Mouse (Mus musculus) B cell, adult 2 months (primary cell): ENCODE results near the gene Foxn3.

Experiments
- DNase-seq, 2 experiments: peaks; one replicate each; pipeline ENCODE4 v3.0.0; 2022

Gene Foxn3

DNA sequence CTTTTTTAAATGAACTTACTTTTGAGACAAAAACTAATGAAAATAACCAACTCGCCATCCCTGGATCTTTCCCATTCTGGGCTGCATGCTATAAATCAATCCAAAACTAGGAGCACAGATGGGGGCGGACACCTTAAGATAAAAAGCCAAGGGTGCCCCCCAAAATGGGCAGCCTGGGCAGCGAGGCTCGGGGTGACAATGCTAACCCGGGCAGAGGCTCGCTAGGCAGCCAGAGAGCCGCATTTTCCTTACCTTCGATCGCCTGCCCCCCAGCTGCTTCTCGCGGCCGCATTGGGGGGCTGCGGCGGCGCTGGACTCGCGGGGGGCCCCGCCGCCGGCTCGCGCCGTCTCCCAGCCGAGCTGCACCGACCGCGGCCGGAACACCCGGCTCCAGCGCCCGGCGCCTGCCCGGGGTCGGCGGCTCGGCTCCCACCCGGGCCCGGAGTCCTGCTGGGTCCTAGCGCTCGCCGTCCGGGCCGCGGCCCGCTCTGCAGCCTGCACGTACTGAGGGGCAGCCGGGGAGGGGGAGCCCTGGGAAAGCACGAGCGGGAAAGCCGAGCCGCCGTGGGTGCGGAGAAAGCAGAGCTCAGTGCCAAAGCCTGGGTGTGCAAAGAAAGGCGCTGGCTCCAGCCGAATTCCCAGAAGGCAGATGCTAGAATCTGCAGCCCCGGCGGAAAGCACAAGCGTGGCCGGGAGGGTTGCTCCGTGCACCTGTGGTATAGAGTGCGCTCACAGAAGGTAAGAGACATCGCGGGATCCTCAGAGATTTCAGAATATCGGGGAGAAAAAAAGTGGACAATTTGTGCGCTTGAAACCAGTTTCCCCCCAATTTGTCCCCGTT is at the start of gene Foxn3:
Foxn3 (minus strand) TSS at position 364 of the 841 bp plus-strand sequence.
- peak; percentile 76 to 81 for DNase-seq

DNA sequence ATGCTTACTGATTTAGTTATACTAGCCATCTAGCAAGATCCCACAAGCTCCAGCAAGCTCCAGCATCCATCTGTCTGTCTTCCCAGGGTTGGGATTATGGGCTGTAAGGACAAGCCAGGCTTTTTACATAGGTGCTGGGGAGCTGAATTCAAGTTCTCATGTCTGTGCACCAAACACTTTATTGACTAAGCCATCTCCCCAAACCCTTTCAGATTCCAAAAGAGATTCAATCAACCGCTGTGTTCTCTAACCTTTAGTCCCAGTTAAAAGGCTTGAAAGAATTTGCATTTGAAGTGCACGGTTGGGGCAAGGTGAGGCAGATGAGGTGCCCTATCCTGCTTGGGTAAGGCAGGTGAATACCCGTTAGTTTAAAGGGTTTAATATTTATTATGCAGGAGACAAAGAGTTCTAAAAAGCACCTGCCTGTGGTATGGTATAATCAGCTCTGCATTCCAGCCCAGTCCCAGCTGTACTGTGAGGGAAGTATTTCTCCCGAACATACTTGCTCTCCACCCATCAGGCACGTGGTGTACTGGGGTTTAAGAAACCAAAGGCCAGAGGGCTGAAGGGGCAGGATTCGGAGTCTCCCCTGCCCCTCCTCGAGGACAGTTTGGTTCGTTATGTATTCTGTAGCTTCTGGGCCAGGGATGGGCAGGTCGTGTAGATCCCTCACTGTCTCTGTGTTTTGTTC is 48.9 kb upstream of the Foxn3 start:
- DNase-seq = no peak

DNA sequence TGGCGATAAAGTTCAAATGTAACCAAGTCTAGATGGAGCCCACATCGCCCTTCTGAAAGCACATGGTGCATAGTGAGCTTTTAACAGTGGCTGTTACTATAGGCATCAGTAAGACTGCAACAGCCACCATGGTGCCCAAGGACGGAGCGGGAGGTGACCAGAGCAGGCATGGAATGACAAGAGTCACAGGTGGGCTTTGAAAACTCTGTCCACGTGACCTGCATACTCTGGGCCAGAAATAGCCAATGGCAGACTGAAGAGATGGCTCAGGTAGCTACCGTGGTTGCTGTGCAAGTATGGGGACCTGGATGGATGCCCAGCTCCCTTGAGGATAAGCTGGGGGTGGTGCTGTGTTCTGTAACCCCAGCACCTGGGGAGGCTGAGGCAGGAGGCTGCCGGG is 47.5 kb upstream of the Foxn3 start:
- peak; percentile 35 to 40 for DNase-seq

DNA sequence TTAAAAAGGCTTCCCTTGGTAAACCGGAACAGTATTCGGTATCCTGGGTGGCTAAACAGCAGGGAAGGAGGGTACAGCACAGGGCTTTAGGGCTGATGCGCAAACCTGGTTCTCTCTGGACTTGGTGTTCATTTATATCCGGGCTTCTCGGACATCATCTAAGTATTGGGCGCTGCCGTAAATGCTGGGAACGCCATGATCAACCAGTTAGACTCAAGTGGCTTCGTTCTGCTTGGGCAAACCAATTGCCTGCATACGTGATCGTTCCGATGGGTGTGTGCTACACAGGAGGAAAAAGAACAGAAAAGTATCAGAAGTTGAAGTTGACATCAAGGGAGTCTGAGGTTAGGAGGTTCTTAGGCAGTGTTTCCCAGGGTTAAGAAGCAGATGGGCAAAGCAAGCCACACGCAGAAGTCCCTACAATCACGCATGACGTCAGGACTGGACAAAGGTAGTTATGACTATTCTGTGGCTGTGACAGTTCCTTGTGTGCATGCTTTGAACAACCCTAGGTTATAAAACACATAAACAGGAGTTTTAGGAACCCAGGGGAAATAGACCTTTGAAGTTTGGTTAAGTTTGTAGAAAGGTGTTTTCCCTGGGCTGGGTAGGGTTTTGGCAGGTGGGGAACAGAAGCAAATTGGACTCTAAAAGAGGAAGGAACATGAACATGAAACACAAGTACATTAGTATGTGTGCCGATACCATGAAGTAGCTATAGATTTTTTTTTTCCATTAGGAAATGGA is 46.9 kb upstream of the Foxn3 start:
- DNase-seq = peak; percentile 58 to 70

DNA sequence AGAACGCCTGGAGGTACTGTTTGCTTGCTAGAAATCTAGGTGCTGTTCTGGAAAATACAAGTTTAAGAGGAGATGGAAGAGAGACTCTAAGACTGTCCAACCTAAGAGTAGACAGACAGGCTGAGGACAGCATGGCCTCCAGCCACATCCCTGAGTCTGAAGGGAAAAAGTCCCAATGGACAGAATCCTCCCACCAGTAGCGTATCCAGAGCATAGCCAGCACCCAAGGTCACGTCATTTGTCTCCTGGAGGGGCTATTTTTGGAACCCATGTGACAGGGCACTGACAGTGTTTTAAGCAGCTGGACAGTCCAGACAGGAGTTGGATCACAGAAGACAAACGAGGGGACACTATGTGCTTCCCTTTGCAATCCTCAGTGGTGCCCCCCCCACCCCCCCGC is 46.3 kb upstream of the Foxn3 start:
- DNase-seq = no peak

DNA sequence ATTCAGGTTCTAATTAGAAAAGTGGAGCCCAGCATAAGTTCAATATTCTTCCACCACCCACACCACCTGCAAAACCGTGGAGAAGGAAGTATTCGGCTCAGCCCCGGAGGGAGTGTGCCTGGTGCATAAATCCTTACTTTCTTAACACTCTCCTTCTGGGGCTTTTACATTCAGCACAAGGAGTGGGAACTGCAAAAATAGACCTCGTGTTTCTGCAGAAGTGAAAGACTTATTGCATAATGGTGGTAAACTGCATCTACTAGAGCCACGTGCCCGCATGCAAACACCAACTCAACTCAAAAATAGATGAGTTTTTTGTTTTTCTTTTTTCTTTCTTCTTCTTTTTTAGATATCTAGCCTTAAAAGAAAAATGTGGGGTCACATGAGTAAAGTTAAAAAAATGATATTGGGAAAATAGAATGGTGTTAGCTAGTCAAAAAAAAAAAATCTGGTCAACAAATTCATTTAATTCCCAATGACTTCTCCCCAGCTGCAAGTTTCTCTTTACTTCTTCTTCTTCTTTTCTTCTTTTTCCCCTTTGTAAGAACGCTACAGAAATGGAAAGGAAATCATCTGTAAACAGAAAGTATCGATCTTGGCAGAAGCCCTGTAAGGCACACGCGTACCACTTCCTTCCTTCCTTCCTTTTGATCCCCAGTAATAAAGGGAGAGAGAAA is 45.0 kb upstream of the Foxn3 start:
- DNase-seq = peak; percentile 24 to 27

DNA sequence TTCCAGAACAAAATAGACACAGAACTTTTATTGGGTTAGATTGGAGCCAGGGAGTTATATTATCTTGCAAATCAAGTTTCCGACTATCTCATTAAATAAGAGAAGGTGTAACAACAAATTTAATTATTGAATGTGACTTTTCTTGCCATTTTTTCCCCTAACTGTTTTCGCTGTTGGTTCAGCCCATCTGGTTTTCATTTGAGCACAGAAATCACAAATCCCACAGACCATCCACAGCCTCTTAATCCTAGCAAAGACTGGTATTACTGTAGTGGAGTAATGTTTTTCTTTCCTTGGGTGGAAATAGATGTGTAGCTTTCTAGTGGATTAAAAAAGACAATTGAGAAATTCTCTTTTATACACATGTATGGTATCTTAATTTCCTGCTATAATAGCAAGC is 40.0 kb upstream of the Foxn3 start:
- DNase-seq = no peak

DNA sequence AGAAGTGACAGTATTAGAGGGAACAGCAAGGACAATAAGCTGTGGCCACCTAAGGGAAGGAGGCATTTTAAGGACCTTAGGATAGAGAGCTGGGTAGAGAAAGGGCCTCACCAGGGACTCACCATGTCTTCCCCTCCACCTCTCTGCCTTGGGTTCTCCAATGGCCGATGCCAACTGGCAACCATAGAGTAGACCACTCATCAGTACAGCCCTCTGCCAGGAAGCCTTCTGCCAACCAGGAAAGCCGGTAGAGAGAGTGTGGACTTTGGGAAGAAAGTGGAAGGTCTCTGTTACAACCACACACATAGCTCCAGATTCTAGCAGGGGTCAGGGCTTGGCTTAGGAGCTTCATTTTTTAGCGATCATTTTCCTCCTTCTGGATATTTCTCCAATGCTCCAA is 38.5 kb upstream of the Foxn3 start:
- no peak for DNase-seq

DNA sequence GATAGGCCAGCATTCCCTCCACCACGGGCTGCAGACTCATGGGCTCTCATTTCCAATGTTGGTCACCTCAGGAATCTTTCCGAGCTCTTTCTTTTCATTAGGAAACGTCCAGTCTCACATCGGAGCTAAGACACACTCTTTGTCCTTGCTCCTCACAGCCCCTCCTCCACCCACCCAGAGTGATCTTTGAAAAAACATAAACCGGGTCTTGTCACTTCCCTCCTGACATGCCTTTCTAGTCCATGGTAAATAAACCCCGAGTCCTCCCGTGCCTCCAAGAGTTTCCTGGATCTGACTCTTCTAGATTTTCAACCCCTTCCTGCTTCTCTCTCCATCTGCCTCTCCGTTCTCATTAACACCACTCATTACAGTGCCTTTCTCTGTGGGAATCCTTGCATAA is 38.0 kb upstream of the Foxn3 start:
- DNase-seq = no peak

DNA sequence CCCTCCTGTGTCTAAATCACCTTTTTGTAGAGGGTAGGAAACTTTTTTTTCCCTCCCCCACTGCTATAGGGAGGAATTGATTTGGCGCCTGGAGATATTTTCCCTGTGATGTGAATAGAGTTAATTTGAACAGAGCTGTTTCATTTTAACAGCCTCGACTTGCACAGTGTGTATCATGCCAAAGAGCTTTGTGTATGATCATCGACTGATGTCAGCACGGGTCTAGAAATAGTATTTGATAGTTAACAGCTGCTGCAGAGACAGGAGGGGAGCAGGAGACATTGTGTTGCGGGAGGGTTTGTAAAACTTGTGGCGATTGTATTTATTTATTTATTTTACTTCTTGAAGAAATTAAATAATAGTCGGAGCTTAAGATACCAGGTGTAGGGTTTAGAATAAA is 36.2 kb upstream of the Foxn3 start:
- no peak for DNase-seq

DNA sequence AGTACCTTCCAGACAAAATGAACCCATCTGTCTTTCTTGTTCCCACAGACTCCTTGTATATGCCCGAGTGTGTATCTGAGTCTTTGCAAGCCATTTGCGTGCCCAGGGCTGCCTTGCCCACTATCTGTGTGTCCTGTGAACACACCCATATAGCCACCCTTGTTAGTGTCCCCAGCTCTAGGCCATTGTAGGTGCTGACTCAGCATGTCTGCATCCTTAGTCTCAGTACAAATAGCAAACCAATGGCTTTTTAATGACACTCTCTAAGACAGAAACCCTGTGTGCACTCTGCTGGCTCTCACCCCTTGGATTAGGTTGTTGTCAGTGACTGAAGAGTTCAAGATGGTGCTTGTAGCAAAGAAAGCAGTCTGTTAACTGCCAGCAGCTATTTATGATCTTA is 33.0 kb upstream of the Foxn3 start:
- no peak for DNase-seq

DNA sequence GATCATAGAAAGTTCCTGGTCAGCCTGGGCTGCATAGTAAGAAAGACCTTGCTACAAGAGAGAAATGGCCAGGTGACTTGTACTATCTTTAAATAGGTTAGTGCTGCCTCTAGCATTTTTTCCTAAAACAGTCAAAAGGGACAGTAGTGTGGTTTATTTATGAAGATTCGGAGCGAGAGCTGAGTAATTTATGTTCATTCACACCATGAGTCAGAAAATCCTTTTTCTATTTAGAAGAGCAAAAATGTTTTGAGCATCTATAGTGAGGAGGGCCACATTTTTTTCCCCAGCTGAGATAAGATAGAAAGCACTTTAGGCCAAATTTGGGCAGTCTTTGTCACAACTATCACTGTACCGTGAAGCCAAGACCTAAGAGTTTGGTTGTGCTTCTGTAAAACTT is 24.0 kb upstream of the Foxn3 start:
- DNase-seq = no peak

DNA sequence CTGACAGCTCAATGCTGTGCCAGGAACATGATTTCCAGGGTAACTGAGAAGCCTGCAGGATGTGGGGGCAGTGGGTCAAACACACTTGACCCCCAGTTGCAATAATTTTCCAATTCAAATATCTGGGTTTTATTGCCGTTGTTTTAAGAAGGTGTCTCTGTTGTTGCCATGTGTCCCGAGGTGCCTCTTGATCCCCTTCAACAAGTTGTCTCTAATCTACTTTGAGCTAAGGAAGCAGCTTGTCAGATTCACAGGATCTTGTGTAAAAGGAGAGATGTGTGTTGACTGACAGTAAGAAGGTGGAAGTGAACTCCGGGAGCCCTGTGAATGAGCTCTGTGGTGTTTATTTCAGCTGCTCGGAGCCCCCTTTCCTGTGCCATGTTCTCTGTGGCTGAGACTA is 16.6 kb upstream of the Foxn3 start:
- DNase-seq = no peak

DNA sequence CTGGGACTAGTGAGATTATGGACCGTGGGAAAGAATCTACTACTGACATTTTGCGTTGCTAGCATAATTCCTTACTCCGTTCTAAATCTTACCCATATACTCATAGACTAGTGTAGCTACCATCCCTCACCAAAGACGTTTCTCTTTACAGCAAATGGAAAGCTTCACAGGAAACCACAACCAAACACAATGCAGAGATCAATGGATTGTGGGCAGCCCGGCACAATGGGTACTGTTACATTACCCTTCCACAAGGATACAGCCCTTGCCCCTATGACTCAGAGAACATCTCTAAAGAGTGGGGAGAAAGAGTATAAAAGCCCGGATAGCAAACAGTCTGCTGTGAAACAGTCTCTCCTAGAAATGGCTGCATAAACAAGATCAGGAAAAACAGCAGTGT is 13.3 kb upstream of the Foxn3 start:
- no peak for DNase-seq

DNA sequence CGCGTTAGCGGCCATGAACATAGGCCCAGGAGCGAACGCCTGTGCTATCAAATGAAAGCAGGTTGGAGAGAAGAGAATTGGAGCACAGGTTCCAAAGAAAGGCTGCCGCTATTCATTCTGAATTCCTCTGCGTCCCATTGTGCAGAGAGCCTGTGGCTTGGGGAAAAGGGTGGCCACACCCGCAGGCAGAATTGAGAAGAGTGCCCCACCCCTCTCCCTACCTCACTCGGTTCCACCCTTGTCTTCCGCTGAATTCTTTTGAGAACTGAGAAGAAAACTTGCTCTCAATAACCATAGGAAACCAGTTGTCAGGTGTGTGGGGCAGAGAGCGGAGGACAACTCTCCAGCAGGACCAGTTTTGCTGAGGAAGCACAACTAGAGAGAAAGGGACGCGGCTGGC is 10.9 kb upstream of the Foxn3 start:
- no peak for DNase-seq

DNA sequence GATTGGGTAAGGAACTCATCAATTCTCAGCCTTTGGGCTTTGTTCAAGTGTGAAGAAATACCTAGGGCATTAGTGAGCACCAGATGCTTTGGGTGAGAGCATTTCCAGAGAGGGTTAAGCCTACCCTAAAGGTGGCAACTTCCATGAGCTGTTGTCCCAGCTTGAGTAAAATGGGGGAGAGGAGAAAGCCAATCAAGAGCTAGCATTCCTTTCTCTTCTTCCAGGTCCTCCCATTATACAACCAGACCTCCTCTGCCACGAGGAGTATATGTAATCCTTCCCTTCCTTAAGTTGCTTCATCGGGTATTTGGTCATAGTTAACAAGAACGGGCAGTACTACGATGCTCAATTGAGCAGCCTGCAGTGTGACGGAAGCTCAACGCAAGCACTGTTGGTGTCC is 9.7 kb upstream of the Foxn3 start:
- DNase-seq = no peak

DNA sequence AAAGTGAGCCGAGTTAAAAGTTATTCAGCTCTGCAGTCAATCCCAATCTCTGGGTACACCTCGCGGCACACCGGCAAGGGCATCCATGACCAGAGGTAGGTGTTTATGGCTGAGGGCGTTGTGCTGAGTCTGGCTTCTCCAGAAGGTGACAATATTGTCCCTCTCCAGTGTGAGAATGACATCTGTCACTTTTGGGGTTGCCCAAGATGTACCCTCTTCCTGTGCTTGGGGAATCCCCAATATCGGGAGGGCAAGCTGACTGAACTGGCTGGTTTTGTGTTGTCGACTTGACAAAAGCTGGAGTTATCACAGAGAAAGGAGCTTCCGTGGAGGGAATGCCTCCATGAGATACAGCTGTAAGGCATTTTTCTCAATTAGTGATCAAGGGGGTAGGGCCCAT is 8.6 kb upstream of the Foxn3 start:
- DNase-seq = peak; percentile 36 to 39

DNA sequence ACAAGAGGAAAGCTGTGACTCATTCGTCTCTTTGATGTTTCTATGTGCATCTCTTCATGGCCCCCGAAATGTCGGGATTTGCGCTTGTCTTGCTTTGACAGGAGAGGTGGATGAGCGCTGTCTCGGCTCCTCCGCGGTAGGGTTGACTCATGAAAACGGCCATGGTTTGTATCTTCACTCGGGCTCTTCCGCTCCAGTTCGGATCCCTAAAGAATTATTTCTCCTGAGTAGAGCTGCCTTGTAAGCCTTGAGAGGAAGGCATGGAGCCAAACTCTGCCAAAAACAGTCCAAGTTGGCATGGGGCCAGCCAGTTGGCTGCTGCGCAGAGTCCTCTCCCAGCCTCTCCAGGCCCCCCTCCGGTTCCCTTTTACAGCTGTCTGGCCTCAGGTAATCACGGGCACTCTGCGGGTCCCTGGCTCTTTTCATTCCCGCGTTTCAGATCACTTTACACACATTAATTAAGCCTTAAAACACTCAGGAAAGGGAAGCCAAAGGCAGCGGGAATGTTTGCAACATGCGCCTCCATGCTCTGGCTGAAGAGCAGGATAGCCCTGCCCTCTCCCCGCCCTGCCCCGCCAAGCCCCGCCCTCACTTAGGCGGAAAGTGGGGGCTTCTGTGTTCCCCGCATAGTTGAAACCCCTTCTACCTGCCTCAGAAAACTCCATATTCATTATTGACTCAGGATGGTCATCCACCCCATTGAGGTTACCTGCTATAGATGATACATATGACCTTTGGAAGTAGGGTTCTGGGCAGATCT is 7.0 kb upstream of the Foxn3 start:
- no peak for DNase-seq

DNA sequence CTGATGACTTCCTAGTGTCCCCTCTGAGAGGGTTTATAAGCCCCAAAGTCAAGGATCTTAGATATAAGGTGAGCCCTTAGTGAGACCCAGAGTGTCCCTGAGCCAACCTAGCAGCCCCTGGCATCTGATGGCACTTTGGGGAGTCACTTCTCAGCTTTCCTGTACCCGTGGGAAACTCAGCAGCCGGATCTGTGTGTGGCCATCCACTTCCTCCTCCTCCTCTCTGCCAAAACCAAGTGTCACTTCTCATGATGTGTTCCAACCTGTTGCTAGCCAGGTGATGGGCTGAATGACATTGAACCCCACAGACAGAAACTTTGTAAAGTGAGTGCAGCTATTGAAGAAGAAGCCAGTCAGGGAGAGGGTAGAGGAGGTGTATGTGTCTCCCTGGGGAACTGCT is 2.2 kb upstream of the Foxn3 start:
- peak in 1 of 2 experiments; percentile 14 for DNase-seq

DNA sequence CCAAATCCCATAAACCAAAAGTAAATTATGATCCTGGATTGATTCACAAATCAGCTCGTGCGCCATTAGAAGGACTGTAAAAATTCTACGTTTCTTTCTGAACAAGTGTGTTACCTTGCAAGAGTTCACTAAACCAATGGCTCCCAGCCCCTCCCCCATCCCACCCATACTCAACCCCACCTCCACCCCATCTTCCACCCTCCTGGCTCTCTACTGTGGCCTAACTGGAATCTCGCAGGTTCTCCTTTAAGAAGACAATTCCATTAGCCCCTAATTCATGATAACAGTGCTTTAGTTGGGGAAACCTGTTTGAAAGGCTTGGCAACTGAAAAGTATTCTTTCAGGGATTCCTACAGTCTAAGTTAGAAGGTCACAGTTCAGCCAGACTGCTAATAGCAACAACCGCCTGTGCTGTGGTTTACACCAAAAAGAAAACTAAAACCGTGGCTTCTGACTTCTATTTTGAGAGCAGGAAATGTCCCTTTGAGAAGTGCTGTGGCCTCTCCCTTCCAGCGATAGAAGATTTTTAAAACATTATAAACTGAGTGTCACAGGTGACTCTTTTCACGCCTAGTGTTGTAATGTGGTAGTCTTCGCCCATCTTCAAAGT is 1.0 kb upstream of the Foxn3 start:
- peak; percentile 48 to 51 for DNase-seq

DNA sequence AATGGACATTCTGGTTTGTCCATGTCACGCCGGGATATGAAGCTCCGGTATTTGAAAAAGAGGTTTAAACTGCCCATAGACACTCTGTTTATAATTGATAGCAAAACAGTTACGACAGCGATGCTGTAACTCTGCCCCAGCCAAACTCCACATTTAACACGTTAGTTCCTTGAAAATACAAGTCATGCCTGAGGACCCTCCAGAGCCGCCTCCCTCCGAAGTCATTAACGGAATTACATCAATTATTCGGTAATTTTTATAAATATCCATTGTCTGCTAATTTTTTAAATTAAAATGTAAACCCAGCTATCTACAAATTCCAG is 554 bp downstream of the Foxn3 start:
- DNase-seq = peak; percentile 32 to 42
